Mouse (Mus musculus) heart, adult 9 months (tissue): Measurements from ENCODE around the gene Aebp2.

Source experiments
- DNase-seq, 2 experiments: peaks; one replicate each; pipeline ENCODE4 v3.0.0; 2022; ENCODE audit warnings: low spot score in 2 of 2

Gene Aebp2

GRCm38 (mm10) chr6:140696192-140696879, 73.9 kb downstream of the Aebp2 start:
- DNase-seq: no peak

- DNase-seq: no peak
Measured at GRCm38 (mm10) chr6:140697994-140698393, 75.5 kb downstream of the Aebp2 start.

DNA sequence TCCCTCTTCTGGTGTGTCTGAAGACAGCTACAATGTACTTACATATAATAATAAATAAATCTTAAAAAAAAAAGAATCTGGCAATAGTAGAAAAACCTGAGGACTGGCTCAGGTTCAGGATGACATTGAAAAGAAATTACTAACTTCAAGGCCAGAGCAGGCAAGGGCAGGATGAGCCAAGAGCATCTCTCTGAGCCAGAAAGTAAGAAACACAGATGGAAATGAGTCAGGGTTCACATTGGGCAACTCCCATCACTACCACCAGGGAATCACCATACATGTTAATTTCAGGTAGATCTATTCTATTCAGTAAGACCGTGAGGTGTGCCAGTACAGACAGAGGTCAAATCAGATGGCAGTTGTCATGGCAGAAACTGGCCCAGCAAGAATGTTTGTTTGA, 76.1 kb downstream of the Aebp2 start:
- no peak for DNase-seq

DNA sequence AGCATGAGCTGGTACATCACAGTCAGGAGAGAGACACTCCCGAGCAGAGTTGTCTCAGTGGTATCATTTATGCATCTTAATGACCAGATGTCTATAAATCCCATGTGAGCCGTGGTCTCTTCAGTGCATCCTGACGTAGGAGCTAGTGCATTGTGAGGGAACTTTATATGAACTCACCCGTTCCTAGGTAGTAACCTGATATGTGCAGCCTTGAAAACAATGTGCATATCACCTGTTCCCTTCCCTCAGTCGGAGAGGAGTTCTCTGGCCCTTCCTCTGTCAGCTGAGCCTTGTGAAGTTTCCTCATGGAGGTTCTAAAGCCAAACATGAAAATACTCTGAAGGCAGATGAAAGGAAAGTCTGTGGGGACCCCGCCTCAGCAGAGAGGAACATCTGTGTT, 78.8 kb downstream of the Aebp2 start:
- no peak for DNase-seq

DNA sequence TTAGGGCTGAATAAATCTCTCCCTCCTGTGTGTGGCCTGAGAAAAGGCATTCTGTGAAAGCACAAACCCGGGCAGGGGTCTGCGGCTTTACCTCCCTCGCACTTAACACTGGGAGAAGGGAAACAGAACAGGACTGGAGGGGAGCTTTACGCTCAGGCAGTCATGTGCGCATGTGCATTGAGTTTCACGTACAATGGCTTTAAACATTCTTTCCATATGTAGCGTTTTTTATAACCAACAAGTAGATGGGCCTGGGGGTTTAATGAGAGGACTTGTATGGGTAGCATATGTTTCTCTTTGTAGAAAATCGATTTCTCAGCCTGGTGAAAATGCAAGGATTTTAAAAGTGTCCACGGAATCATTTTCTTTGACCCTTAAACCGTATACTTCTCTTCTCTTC, 82.7 kb downstream of the Aebp2 start:
- DNase-seq: no peak

- no peak for DNase-seq
Measured at GRCm38 (mm10) chr6:140706056-140706455, 83.6 kb downstream of the Aebp2 start.

GRCm38 (mm10) chr6:140708059-140708458, 85.6 kb downstream of the Aebp2 start:
- DNase-seq: no peak

DNA sequence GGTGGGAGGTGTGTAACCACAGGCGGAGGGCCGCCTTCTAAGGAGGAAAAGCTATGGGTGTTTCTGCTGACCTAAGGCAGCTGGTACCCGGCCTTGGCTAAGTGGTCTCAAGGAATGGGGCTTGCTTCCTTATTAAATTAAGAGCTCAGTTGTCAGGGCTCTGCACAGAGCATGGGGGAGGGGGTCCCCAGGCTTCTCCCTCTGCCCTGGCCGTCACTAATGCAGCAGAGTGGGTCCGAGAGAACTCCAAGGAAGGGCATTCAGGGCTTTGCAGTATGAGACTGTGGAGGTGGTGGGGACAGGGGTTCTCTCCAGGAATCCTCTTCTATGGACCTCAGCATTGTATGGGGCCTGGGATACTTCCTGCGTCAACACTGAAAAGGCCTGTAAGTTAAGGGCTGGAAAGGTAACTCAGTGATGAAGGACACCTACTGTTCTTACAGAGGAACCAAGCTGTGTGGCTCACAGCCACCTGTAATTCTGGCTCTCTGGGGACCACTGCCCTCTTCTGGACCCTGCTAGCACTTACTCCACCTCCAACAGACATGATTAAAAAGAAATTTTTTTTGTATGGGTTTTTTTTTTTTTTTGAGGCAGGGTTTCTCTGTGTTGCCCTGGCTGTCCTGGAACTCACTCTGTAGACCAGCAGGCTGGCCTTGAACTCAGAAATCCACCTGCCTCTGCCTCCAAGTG, 87.1 kb downstream of the Aebp2 start:
- no peak for DNase-seq

DNA sequence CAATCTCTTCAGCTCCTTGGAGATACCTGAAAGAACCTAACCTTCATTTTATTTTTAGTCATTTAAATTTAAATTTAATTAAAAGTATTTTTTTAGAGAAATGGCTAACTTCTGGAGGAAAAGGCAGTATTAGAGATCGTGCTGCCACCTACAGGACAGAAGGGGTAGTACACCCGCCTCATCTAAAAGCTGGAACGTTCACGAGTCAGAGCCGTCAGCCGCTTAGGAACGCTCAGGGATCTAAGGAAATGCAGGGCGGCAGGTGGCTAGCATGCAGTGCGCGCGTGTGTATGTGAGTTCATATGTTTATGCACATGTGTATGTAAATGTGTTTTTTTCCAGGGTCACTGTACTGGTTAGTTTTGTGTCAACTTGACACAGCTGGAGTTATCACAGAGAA, 90.3 kb downstream of the Aebp2 start:
- DNase-seq: peak; percentile 13 to 38

GRCm38 (mm10) chr6:140714905-140715365, 92.5 kb downstream of the Aebp2 start:
- peak; percentile 28 to 57 for DNase-seq

DNA sequence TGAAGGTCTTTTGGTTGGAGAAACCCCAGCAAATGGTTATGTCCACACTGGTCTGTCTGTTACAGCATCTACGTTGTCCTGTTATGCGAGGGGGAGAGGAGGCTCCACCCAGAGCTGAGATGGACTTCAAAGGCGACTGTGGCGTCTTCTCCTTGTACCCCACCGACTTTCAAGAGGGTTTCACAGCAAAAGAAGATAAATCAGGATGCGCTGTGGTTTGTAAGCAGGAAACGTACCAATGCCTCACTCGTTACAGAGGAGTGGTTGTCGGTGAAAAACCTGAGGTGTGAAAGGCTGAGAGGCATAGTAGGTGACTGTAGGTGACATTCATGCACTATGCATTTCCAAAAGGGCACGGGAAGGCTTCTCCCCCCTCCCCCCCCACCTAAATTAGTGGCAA, 99.6 kb downstream of the Aebp2 start:
- no peak for DNase-seq
